Mouse (Mus musculus): ENCODE data around the gene Akap7.

GRCm38 (mm10) chr10:25294999-25295398 is 12.7 kb downstream of the Akap7 start:
- TF ChIP-seq CTCF (conservative IDR thresholded peaks at IDR 0.05; ENCODE audit: low read length) (no peak), POU5F1 (IDR thresholded peaks at IDR 0.05; ENCODE audit: borderline replicate concordance, low read length) (no peak)
